Mouse (Mus musculus): ENCODE measurements around the gene Csnk1d. TPM values are rescaled to one million over a fixed set of nuclear protein-coding genes. Genes with fewer than 3 reads are reported as not detected.

Csnk1d gene
- polyA plus RNA-seq, 2 experiments from 2014 or later: 57.0 to 62.6 TPM

GRCm38 (mm10) chr11:120951731-120952730 lies 39.1 kb downstream of the Csnk1d start:
- ATAC-seq: no peak

- ATAC-seq: no peak
These were observed 39.9 kb downstream of the Csnk1d start for GRCm38 (mm10) chr11:120951237-120951636.

- ATAC-seq: peak; percentile 76
These were observed 40.6 kb downstream of the Csnk1d start for GRCm38 (mm10) chr11:120950281-120951202.

GRCm38 (mm10) chr11:120949863-120950262 lies 41.3 kb downstream of the Csnk1d start:
- ATAC-seq: no peak

- ATAC-seq: peak; percentile 22
These were observed 42.0 kb downstream of the Csnk1d start for GRCm38 (mm10) chr11:120948861-120949851.

DNA sequence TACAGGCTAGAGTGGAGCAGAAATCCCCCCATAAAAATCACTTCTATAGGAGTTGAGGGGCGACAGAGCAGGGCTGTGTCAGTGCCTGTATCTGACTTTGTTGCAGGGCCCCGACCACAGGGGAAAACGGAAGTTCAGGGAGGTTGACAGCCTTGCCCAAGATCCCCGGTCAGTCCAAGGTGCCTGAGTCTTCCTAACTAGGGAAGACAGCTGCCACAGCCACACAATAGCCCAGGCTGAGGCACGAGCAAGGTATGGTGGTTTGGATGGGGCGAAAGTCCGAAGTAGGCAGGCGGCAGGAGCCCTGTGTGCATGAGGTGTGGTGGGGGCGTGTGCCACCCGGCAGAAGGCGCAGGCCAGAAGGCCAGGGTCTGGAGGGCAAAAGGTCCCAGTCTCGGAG lies 42.8 kb downstream of the Csnk1d start, which contains the start of gene Slc16a3:
Gene Slc16a3, plus strand, starts transcription at position 153 of the 400 bp plus-strand sequence.
- ATAC-seq: no peak

DNA sequence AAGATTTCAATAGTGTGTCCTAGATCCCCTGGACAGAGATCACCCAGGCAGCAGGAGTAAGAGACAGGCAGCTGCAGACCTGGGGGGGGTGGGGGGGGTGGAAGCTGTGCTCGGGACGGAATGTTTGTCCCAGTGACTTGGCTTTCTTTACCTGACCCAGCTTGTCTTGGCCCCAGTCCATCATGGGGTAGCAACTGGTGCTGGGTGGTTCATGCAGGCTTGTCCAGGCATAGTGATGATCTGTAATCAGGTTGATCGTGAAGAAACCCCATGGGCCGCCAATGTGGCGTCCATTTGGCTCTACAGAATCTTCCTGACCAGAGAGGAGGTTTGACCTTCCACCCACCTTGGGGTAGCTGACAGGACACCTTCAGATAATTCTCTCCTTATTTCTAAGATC lies 45.2 kb downstream of the Csnk1d start:
- no peak for ATAC-seq

DNA sequence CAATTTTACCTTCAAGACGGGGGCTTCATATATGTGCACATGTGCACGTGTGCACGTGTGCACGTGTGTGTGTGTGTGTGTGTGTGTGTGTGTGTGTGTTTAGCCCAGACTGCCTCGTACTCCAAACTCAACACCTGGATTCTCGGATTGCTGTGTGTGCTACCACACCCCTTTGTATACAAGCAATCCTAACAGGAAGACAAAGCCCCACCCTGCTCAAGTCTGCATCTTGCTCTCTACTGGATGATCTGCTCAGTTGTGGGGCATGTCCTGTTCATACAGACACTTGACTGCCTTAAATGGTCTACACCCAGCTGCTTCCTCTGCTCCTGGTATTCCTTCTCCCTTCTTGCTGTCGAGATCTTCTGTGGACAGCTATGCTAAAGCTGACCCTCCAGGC lies 45.9 kb downstream of the Csnk1d start:
- ATAC-seq: no peak

DNA sequence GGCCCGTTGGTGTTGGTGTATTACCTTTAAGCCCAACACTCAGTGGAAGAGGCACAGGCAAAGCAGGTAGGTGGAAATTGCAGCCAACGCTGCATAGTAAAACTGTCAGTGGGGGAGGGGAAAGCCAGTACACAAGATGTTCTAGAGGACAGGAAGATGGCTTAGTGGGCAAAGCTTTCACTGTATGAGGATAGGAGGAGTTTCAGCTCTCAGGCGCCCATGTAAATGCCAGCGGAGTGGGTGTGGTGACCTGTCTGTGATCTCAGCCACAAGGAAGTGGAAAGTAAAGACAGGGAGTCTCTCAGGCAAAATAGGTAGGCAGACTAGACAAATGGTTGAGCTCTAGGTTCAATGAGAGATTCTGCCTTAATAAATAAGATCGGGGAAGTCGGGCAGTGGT lies 50.2 kb downstream of the Csnk1d start:
- ATAC-seq: peak; percentile 77

DNA sequence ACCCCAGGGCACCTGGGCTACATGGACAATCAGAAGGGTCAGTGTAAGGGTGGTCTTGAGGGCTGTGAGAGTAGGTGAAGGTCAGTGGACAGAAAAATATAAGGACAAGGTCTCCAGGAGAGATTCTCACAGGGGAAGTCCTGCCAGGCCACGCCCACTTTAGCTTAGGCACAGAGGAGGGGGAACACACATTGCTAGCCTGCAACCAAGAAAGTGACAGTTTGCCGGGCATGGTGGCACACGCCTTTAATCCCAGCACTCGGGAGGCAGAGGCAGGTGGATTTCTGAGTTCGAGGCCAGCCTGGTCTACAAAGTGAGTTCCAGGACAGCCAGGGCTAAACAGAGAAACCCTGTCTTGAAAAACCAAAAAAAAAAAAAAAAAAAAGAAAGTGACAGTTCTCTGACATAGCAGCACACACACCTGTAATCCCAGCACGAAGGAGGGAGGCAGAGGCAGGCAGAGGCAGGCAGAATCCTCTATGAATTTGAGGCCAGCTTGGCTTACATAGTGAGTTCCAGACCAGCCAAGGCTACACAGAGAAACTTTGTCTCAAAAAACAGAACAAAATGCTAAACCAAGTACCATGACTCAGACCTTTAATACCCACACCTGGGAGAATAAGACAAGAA lies 51.3 kb downstream of the Csnk1d start:
- no peak for ATAC-seq

- no peak for ATAC-seq
These were observed 52.3 kb downstream of the Csnk1d start for GRCm38 (mm10) chr11:120938795-120939194.

DNA sequence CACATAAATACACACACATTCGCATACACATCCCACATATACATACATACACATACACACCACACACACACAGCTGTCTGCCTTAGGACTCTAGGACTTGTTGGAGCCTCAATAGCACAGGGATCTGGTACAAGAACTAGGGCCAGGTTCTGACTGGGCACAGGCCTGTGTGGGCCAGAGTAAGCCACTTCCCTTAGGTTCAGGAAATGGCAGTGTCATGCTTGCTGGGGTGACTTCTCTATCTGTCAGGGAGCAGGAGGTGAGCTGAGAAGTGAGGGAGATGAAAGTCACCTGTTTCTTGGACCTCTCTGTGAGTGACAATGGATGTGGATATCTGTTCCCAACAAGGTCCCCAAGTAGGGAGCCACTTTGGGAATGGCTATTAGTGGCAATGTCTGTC lies 53.2 kb downstream of the Csnk1d start:
- no peak for ATAC-seq

DNA sequence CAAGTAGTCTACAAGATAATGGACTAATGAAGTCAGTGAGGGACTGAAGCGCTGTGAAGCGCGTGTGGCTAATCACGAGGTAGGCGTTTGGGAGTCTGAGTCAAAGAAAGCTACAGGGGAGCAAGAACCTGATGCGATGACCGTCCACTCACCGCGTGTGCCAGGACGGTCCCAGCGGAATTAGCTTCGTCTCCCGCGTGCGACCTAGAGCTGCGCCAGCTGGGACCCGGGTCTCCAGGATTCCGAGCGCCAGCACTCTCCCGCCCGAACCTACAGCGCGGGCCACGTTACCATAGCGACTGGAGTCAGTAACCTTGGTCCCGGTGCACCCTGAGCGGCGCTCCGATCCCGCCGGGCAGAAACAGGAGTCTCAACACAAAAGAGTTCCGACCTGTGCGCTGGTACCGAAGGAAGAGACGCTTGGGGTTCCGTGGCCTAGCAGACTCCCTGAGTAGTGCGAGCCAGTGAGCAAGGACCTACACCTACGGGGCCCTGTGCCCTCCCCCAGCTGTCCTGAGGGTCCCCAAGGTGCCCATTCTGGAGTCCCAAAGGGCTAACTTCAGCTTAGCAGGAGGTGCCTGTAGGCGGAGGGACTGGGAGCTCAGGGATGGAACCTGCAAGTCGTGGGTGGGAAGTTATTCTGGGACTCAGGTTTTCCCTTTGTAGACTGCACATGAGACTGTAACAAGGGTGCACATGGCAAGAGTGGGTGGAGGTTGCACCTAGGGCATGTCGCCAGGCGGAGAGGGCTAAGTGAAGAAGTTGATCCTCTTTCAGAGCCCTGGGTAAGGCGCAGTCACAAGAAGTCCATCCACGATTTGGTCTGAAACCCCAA lies 58.3 kb downstream of the Csnk1d start, which contains the start of gene Ccdc57:
Gene Ccdc57, minus strand, starts transcription at position 309 of the 835 bp plus-strand sequence.
- ATAC-seq: peak; percentile 78

DNA sequence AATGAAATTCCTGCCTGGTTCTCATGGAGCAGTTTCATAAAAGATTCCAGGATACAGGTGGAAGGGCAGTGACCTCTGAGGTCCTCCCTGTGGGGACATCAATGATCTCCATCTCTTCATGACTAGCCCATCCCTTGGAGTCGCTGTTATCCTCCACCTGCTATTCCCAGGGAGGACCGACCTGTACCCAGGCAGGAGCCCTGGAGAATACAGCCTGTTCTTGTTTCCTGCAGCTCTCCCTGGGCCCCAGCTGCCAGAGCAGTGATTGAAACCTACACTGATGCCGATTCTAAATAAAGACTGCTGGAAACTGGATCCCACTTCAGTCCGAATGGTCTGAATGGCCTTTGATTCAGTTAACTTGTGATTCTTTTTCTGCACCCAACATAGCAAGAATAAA lies 59.7 kb downstream of the Csnk1d start:
- no peak for ATAC-seq

- no peak for ATAC-seq
These were observed 62.7 kb downstream of the Csnk1d start for GRCm38 (mm10) chr11:120928468-120928867.

- ATAC-seq: no peak
These were observed 68.6 kb downstream of the Csnk1d start for GRCm38 (mm10) chr11:120922528-120922927.

- ATAC-seq: no peak
These were observed 73.4 kb downstream of the Csnk1d start for GRCm38 (mm10) chr11:120917756-120918155.

DNA sequence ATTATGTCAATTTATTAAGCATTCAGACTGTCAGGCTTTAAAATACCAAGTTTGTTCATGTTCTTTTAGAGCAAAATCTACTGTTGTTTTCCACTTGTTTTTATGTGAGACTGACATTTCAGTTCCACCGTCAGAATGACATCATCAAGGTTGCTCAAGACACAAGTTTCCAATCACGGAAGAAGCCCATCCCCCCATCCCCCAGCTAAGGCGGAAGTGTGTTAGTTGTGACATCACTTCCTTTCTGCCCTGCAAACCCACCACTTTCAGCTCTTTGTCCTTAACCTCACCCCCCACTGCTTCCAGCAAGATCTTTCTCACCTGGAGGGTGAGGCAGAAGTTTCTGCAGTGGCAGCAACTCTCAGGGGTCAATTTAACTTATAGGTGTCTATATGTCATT lies 74.7 kb downstream of the Csnk1d start:
- peak; percentile 90 for ATAC-seq

- no peak for ATAC-seq
These were observed 77.3 kb downstream of the Csnk1d start for GRCm38 (mm10) chr11:120913796-120914195.

Measured in activated CD4-positive, CD25-positive, alpha-beta regulatory T cell, adult 4 months (primary cell).